Mouse (Mus musculus): ENCODE data around the gene Mplkip. TPM values are rescaled to one million over a fixed set of nuclear protein-coding genes. Genes with fewer than 3 reads are reported as not detected.

The Mplkip gene
- 20.9 and 21.3 TPM in 2 replicates for polyA plus RNA-seq (2015; fragmentation: Nextera tagmentation; extraction: Ambion mirVana)

DNA sequence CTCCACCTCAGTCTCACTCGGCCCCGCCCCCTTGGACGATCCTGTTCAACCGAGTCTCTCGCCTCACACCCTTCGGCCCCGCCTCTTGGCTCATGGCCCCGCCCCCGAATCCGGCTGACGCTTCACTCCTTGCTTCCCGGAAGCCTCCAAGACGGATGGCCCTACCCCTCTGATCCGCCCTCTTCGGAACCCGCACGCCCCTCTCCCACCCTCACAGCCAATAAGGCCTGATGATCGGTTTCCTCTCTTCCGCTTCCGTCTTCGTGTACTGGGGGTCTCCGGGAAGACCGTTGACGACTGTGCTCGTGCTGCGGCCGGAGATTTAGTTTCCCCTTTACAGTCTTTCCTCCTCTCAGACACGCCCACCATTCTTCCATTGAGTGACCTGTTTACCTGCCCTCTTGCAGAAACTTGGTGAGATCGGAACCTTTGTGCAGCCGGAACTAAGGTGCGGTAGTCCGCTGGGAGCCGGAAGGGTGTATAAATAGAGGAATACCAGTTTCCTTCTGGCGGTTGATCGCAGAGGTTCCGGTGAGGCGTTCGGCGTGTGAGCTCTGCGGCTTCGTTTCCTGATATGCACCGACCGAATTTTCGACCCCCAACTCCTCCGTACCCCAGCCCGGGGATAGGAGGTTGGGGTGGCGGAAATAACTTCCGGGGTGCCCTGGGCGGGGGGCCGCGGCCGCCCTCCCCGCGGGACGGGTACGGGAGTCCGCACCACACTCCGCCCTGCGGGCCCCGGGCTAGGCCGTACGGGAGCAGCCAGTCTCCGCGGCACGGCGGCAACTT, at the start of gene Mplkip, which contains the start of gene Sugct:
Gene Mplkip, plus strand, starts transcription at position 282 of the 789 bp plus-strand sequence.
Gene Sugct, minus strand, starts transcription at position 643 of the 789 bp plus-strand sequence.

MicroRNA genes within 50 kb of the gene (microRNA counts, 519-probe panel; counts per million panel counts)
- 296 counts per million, percentile 58 among the panel's probes with 10 or more counts for microRNA mmu-miR-466i

Small RNA genes within 50 kb of the gene (microRNA-seq; reads per million reads assigned to microRNA genes)
- gene Mir466i = 0 reads per million in 2 experiments

Other genes starting within 250 kb of the Mplkip start
- 4.8 and 5.8 TPM in 2 replicates for gene Sugct, start 361 bp downstream of the Mplkip start, polyA plus RNA-seq (2015; fragmentation: Nextera tagmentation; extraction: Ambion mirVana)
- gene Cdk13, start 109.9 kb downstream of the Mplkip start, polyA plus RNA-seq (2015; fragmentation: Nextera tagmentation; extraction: Ambion mirVana) = 6.6 and 7.9 TPM in 2 replicates
- 61.3 and 66.6 TPM in 2 replicates for gene Rala, start 249.0 kb downstream of the Mplkip start, polyA plus RNA-seq (2015; fragmentation: Nextera tagmentation; extraction: Ambion mirVana)

Measured in skeletal muscle tissue, postnatal 0 days (tissue).